Mouse (Mus musculus): ENCODE measurements at regions not wholly inside any gene's neighbourhood (a gene's known extent, or its start where the extent isn't known, plus 50 kb on each side); places are given as distances from the start of the nearest gene placed in this dataset.

DNA sequence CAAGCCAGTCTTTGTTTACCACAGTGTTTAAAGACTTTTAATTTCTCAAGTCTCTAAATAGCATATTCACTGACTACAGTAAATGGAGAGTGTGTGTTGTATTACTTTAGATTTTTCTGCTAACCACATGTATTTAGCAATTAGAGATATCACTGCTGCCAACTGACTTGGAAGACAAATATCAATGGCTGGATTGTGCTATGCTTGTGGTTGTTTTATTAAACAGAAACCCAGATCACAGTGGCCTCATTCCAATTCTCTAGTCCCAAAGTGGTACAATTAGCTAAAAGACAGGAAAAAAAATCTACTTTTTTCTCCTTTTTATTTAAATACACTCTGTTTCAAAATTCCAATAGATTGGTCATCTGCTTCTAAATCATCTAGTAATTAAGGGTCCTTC is 72.6 kb downstream of the Zfp120 start:
- DNase-seq (ENCODE audit: low spot score): no peak

DNA sequence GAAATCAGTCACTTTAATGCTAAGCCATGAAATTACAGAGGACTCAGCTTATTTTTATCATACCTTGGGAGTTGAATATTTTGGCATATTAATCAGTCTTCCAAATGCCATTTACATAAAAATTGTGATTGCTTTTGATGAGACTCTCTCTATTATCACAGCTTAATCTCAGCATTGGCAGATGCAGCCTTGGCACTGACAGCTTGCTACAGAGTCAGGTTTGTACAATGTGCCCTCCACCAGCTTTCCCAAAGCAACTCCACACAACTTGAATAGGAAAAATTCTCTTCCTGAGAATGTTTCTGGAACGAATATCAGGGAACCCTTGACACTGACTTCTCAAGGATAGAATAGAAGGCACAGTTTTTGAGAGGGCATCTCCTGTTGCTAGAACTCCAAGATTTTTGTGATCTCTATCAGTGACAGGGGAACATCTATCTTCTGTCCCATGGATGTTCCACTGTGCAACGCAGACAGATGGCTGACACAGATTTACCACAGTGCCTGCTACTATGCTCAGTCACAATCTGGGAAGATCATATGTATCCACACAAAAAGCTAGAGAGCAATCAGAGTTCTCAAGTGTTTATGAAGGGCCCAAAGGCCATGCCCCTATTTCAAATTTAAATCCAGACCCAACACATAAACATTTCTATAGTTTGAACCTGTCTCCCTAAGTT is 76.3 kb downstream of the Zfp120 start:
- DNase-seq (ENCODE audit: low spot score): peak; percentile 57

DNA sequence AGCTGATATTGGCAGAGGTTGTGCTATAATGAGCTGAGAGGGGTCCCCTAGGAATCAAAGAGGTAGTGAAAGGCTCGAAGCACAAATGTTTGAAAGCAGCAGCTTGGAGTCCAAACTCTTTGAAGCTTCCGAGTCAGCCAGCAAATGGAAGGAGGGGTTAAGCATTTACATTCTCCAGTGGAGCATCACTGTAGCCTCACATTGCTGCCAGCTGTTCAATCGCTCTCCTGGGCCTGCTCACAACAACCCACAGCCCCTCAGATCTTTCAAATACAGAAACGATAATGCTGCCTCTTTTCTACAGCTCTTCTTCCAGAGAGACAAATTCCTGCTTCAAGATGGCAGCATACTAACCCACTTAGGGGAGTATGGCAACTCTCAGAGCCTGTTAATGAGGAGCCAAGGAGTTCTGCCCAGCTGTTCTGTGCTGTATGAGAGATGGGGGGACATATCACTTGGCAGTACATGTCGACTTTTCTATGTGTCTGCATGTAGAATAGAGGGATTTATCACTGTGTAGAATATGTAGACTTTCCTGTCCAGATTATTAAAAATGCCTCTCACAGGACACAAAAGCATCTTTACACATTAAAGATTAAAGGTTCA is 79.8 kb downstream of the Zfp120 start:
- DNase-seq (ENCODE audit: low spot score): no peak
